Mouse (Mus musculus) CH12.LX (cell line): ENCODE measurements around the gene Bcas3. TPM values are rescaled to one million over a fixed set of nuclear protein-coding genes. Genes with fewer than 3 reads are reported as not detected.

ENCODE experiments used
- DNase-seq: peaks from one replicate; pipeline ENCODE4 v3.0.0-alpha.2; 2013; ENCODE audit errors: extremely low read depth
- H3K27ac ChIP-seq: 2 replicates; pipeline ENCODE4 v1.5.1; 2012; ENCODE audit warnings: low read depth, mild to moderate bottlenecking, control low read depth, moderate library complexity; ENCODE audit not compliant: insufficient read depth
- H3K27me3 ChIP-seq: replicated peaks from 2 replicates; pipeline ENCODE3; 2012; ENCODE audit warnings: inconsistent platforms
- H3K36me3 ChIP-seq, 2 experiments: replicated peaks in 1 of 2; 2 replicates each; pipeline versions ENCODE3 to v1.6.1; 2012; ENCODE audit warnings: inconsistent platforms in 1 of 2, low read length in 1 of 2, mild to moderate bottlenecking in 1 of 2, mixed read lengths in 1 of 2, moderate library complexity in 1 of 2; ENCODE audit not compliant: control insufficient read depth in 1 of 2, insufficient read depth in 1 of 2
- H3K4me1 ChIP-seq, 2 experiments: 2 replicates each; pipeline ENCODE4 v1.6.1; 2012; ENCODE audit warnings: inconsistent platforms in 1 of 2, moderate library complexity in 1 of 2; ENCODE audit not compliant: insufficient read depth in 2 of 2, control insufficient read depth in 1 of 2
- H3K4me2 ChIP-seq: 2 replicates; pipeline ENCODE4 v1.6.1; 2012; ENCODE audit warnings: low read depth, mild to moderate bottlenecking, control low read depth; ENCODE audit not compliant: poor library complexity, insufficient read depth, severe bottlenecking
- H3K4me3 ChIP-seq, 3 experiments: fragments of 150-350 bp in 1 of 3; sonication (generic) in 1 of 3; replicated peaks in 1 of 3; 2 replicates each; pipeline versions ENCODE3 to v1.5.1; 2011 to 2012; ENCODE audit warnings: low read depth in 2 of 3, low read length in 2 of 3, mild to moderate bottlenecking in 2 of 3, moderate library complexity in 2 of 3, control low read depth in 1 of 3, improper control_type of control experiment in 1 of 3, inconsistent platforms in 1 of 3, mixed read lengths in 1 of 3; ENCODE audit not compliant: poor library complexity in 1 of 3
- H3K79me2 ChIP-seq: replicated peaks from 2 replicates; pipeline ENCODE4 v1.6.1; 2012; ENCODE audit warnings: mild to moderate bottlenecking, moderate library complexity; ENCODE audit not compliant: control insufficient read depth, poor library complexity, insufficient read depth, severe bottlenecking; ENCODE audit errors: extremely low read depth
- H3K9ac ChIP-seq: 2 replicates; pipeline ENCODE4 v1.6.1; 2012; ENCODE audit warnings: low read depth, mild to moderate bottlenecking, control low read depth, moderate library complexity; ENCODE audit not compliant: insufficient read depth
- H3K9me3 ChIP-seq: replicated peaks from 2 replicates; pipeline ENCODE3; 2012; ENCODE audit warnings: low read length, inconsistent platforms, mixed read lengths
- CHD1 ChIP-seq: IDR thresholded peaks from 2 replicates; pipeline ENCODE4 v1.6.1; 2012; ENCODE audit warnings: low read depth, low read length, improper control_type of control experiment, inconsistent platforms
- CTCF ChIP-seq, 2 experiments: IDR thresholded peaks in 1 of 2; conservative IDR thresholded peaks in 1 of 2; 2 replicates each; pipeline ENCODE4 v1.5.1; 2011 to 2012; ENCODE audit warnings: low read depth in 2 of 2, low read length in 2 of 2, improper control_type of control experiment in 1 of 2, inconsistent platforms in 1 of 2, mild to moderate bottlenecking in 1 of 2, moderate library complexity in 1 of 2
- EP300 ChIP-seq: IDR thresholded peaks from 2 replicates; pipeline ENCODE4 v1.6.1; 2011; ENCODE audit warnings: low read length, improper control_type of control experiment
- JUN ChIP-seq: IDR thresholded peaks from 2 replicates; pipeline ENCODE4 v1.6.1; 2011; ENCODE audit warnings: low read depth, mild to moderate bottlenecking, low read length, improper control_type of control experiment, moderate library complexity; ENCODE audit not compliant: insufficient read depth
- JUND ChIP-seq: conservative IDR thresholded peaks from 2 replicates; pipeline ENCODE4 v1.6.1; 2011; ENCODE audit warnings: low read depth, low read length, improper control_type of control experiment
- MXI1 ChIP-seq: IDR thresholded peaks from 2 replicates; pipeline ENCODE4 v1.6.1; 2011; ENCODE audit warnings: mild to moderate bottlenecking, low read depth, low read length, improper control_type of control experiment
- MYC ChIP-seq: IDR thresholded peaks from 2 replicates; pipeline ENCODE4 v1.6.1; 2011; ENCODE audit warnings: low read depth, mild to moderate bottlenecking, improper control_type of control experiment, low read length
- POLR2AphosphoS2 ChIP-seq: IDR thresholded peaks from 2 replicates; pipeline ENCODE4 v1.6.1; 2011; ENCODE audit warnings: low read depth, low read length, improper control_type of control experiment
- SMC3 ChIP-seq: IDR thresholded peaks from 2 replicates; pipeline ENCODE4 v1.6.1; 2011; ENCODE audit warnings: low read depth, low read length, improper control_type of control experiment
- UBTF ChIP-seq: IDR thresholded peaks from 2 replicates; pipeline ENCODE4 v1.6.1; 2012; ENCODE audit warnings: low read depth, mild to moderate bottlenecking, inconsistent platforms, low read length, improper control_type of control experiment, moderate library complexity
- USF1 ChIP-seq: IDR thresholded peaks from 2 replicates; pipeline ENCODE4 v1.6.1; 2014; ENCODE audit warnings: low read depth, mild to moderate bottlenecking, inconsistent platforms, low read length, improper control_type of control experiment
- USF2 ChIP-seq: conservative IDR thresholded peaks from 2 replicates; pipeline ENCODE4 v1.6.1; 2011; ENCODE audit warnings: low read depth, low read length, improper control_type of control experiment
- ZC3H11A ChIP-seq: IDR thresholded peaks from 2 replicates; pipeline ENCODE4 v1.6.1; 2012; ENCODE audit warnings: low read depth, mild to moderate bottlenecking, inconsistent platforms, low read length, improper control_type of control experiment
- ZKSCAN1 ChIP-seq: IDR thresholded peaks from 2 replicates; pipeline ENCODE4 v1.6.1; 2012; ENCODE audit warnings: low read depth, inconsistent platforms, low read length, improper control_type of control experiment, borderline replicate concordance
- ZMIZ1 ChIP-seq: IDR thresholded peaks from 2 replicates; pipeline ENCODE4 v1.6.1; 2012; ENCODE audit warnings: low read depth, mild to moderate bottlenecking, inconsistent platforms, low read length, improper control_type of control experiment
- ZNF384 ChIP-seq: IDR thresholded peaks from 2 replicates; pipeline ENCODE4 v1.6.1; 2012; ENCODE audit warnings: low read depth, low read length, improper control_type of control experiment, inconsistent platforms
- dilution Hi-C: fragments of 300-500 bp; cut with MboI; formaldehyde crosslinking; loops from 2 replicates; pipeline ENCODE4 v1.14.3; 2020; ENCODE audit warnings: low sequenced_read_pairs; ENCODE audit not compliant: extremely low pct_unique_long_range_greater_than_20kb, extremely low pct_ligation_motif_present
- in situ Hi-C: fragments of 300-500 bp; cut with MboI; formaldehyde crosslinking; loops from 3 replicates; pipeline ENCODE4 v1.14.3; 2019; ENCODE audit warnings: low sequenced_read_pairs, low pct_ligation_motif_present, low pct_unique_long_range_greater_than_20kb, mixed read lengths
- polyA plus RNA-seq: library from polyadenylated mRNA; unstranded; fragments of >175 nt; gene quantifications from 2 replicates; pipeline ENCODE4 v1.2.1, GENCODE M21; 2012; ENCODE audit warnings: low read depth; ENCODE audit not compliant: insufficient read length
- total RNA-seq, 2 experiments: library from RNA; depleted of rRNA; stranded (reverse); fragments of 300-350 nt in 1 of 2; fragments of >200 nt in 1 of 2; gene quantifications; 2 replicates each; pipeline ENCODE4 v1.2.3; 2012 to 2014

Gene Bcas3
- total and polyA plus RNA-seq, 3 experiments, result 8.2 to 21.3 (median 9.7) TPM

GRCm38 (mm10) chr11:85549651-85550050 lies 196.7 kb downstream of the Bcas3 start:
- Histone ChIP-seq H3K9ac (no peak overlapping the region), H3K4me1 (peaks cover 0 to 12% of the 10 kb centered on the region in 2 experiments; a peak in 2 of 4 replicates), H3K4me2 (no peak overlapping the region), H3K36me3 (no peaks in the 10 kb centered on the region), H3K9me3 (no peaks in the 10 kb centered on the region), H3K27me3 (no peaks in the 10 kb centered on the region), H3K79me2 (no peaks in the 10 kb centered on the region), H3K4me3 (no peak overlapping the region), H3K27ac (no peak overlapping the region)
- in situ Hi-C loops (no loop called here), dilution Hi-C loops (no loop called here)
- no peak for TF ChIP-seq JUN
- TF ChIP-seq CTCF (conservative IDR thresholded peaks at IDR 0.05 in 1 of 2, IDR thresholded peaks at IDR 0.05 in 1 of 2; ENCODE audit: low read depth in 2 of 2, low read length in 2 of 2), result no peak
- no peak for TF ChIP-seq POLR2AphosphoS2
- TF ChIP-seq MXI1, result no peak
- no peak for TF ChIP-seq UBTF
- TF ChIP-seq CHD1, result no peak
- TF ChIP-seq JUND, result no peak
- TF ChIP-seq SMC3, result no peak
- TF ChIP-seq USF1, result no peak
- no peak for TF ChIP-seq USF2
- no peak for TF ChIP-seq MYC
- no peak for TF ChIP-seq ZKSCAN1
- no peak for DNase-seq

- Histone ChIP-seq H3K27ac (no peak overlapping the region), H3K4me2 (no peak overlapping the region), H3K4me3 (no peak overlapping the region), H3K27me3 (no peaks in the 10 kb centered on the region), H3K9me3 (no peaks in the 10 kb centered on the region)
- no peak for DNase-seq
- in situ Hi-C loops, result no loop called here
- TF ChIP-seq POLR2AphosphoS2, result no peak
- no peak for TF ChIP-seq EP300
- TF ChIP-seq ZMIZ1, result no peak
- TF ChIP-seq ZNF384, result peak; percentile 64
- no peak for TF ChIP-seq ZC3H11A
- TF ChIP-seq, all 38 proteins: peak for 1
- H3K9ac ChIP-seq, result no peak overlapping the region
- H3K79me2 ChIP-seq, result no peaks in the 10 kb centered on the region
- dilution Hi-C loops, result no loop called here
- H3K4me1 ChIP-seq, result peaks cover 0 to 13% of the 10 kb centered on the region in 2 experiments; a peak in 2 of 4 replicates
- H3K36me3 ChIP-seq, result peaks cover 3 to 4% of the 10 kb centered on the region in 2 experiments
These were observed 202.1 kb downstream of the Bcas3 start for GRCm38 (mm10) chr11:85555066-85555465.
